Mouse (Mus musculus): ENCODE measurements around the gene Fars2. TPM values are rescaled to one million over a fixed set of nuclear protein-coding genes. Genes with fewer than 3 reads are reported as not detected.

Gene Fars2
- polyA plus RNA-seq, 1 experiment from 2014 or later: 35.8 TPM

- 1% methylated on average over 34 of the region's 34 CpGs for WGBS
- H3K4me1 ChIP-seq: peaks cover 37% of the 10 kb centered on the region
- H3K27me3 ChIP-seq (ENCODE audit: insufficient read depth, poor library complexity, severe bottlenecking): peaks cover 87% of the 10 kb centered on the region
- peak; percentile 82 for DNase-seq (ENCODE audit: low spot score)
- 0 out of 2 replicates have a peak overlapping the region, but pooled peaks have one; percentile 6 for H3K27ac ChIP-seq
- H3K36me3 ChIP-seq: no peaks in the 10 kb centered on the region
- H3K4me3 ChIP-seq: peak overlapping the region; percentile 60
- H3K9me3 ChIP-seq: no peaks in the 10 kb centered on the region
Observed at GRCm38 (mm10) chr13:36731016-36731930, 614.1 kb downstream of the Fars2 start.

GRCm38 (mm10) chr13:36731931-36732461, 614.8 kb downstream of the Fars2 start:
- DNase-seq (ENCODE audit: low spot score): no peak
- WGBS: under 1% methylated on average over 23 of the region's 23 CpGs
- Histone ChIP-seq H3K9me3 (no peaks in the 10 kb centered on the region), H3K36me3 (no peaks in the 10 kb centered on the region), H3K4me1 (peaks cover 35% of the 10 kb centered on the region), H3K27ac (peak overlapping the region; percentile 64; the same call in 1 of the 2 replicates), H3K4me3 (peak overlapping the region; percentile 60), H3K27me3 (ENCODE audit: insufficient read depth, poor library complexity, severe bottlenecking) (peaks cover 80% of the 10 kb centered on the region)

GRCm38 (mm10) chr13:36732891-36733490, 615.8 kb downstream of the Fars2 start:
- H3K36me3 ChIP-seq: no peaks in the 10 kb centered on the region
- no peak for DNase-seq (ENCODE audit: low spot score)
- H3K4me3 ChIP-seq: peak overlapping the region; percentile 65; the same call in 1 of the 2 replicates
- 5% methylated on average over 6 of the region's 6 CpGs for WGBS
- peaks cover 27% of the 10 kb centered on the region for H3K4me1 ChIP-seq
- H3K9me3 ChIP-seq: no peaks in the 10 kb centered on the region
- no peak overlapping the region for H3K27ac ChIP-seq
- peaks cover 70% of the 10 kb centered on the region for H3K27me3 ChIP-seq (ENCODE audit: insufficient read depth, poor library complexity, severe bottlenecking)

GRCm38 (mm10) chr13:36733566-36733965, 616.4 kb downstream of the Fars2 start:
- DNase-seq (ENCODE audit: low spot score): no peak
- H3K4me3 ChIP-seq: peak overlapping the region; percentile 65

GRCm38 (mm10) chr13:36733989-36734690, 616.9 kb downstream of the Fars2 start:
- H3K27me3 ChIP-seq (ENCODE audit: insufficient read depth, poor library complexity, severe bottlenecking): peaks cover 58% of the 10 kb centered on the region
- DNase-seq (ENCODE audit: low spot score): no peak
- H3K9me3 ChIP-seq: no peaks in the 10 kb centered on the region
- H3K36me3 ChIP-seq: no peaks in the 10 kb centered on the region
- WGBS: under 1% methylated on average over 26 of the region's 26 CpGs
- peak overlapping the region; percentile 65 for H3K4me3 ChIP-seq
- peaks cover 27% of the 10 kb centered on the region for H3K4me1 ChIP-seq
- H3K27ac ChIP-seq: no peak overlapping the region

More at GRCm38 (mm10) chr13:36733566-36733965, 616.4 kb downstream of the Fars2 start:
- WGBS: 1% methylated on average over 10 of the region's 10 CpGs
- Histone ChIP-seq H3K27ac (no peak overlapping the region), H3K4me1 (peaks cover 27% of the 10 kb centered on the region), H3K27me3 (ENCODE audit: insufficient read depth, poor library complexity, severe bottlenecking) (peaks cover 64% of the 10 kb centered on the region), H3K36me3 (no peaks in the 10 kb centered on the region), H3K9me3 (no peaks in the 10 kb centered on the region)

GRCm38 (mm10) chr13:36734731-36735571, 617.7 kb downstream of the Fars2 start, which contains the start of gene Nrn1:
TSS of gene Nrn1 (minus strand) at chr13:36735131.
- peak within 1 kb of the TSS; percentile 65 for H3K4me3 ChIP-seq
- H3K9me3 ChIP-seq: no peaks in the 10 kb centered on the region
- peaks cover 27% of the 10 kb centered on the region for H3K4me1 ChIP-seq
- peaks cover 50% of the 10 kb centered on the region for H3K27me3 ChIP-seq (ENCODE audit: insufficient read depth, poor library complexity, severe bottlenecking)
- H3K27ac ChIP-seq: peak within 1 kb of the TSS; percentile 69; the same call in 1 of the 2 replicates
- under 1% methylated on average over 50 of the region's 50 CpGs for WGBS
- no peaks in the 10 kb centered on the region for H3K36me3 ChIP-seq
- DNase-seq (ENCODE audit: low spot score): no peak

GRCm38 (mm10) chr13:36735901-36736618, 618.8 kb downstream of the Fars2 start:
- no peaks in the 10 kb centered on the region for H3K36me3 ChIP-seq
- WGBS: under 1% methylated on average over 38 of the region's 39 CpGs
- peaks cover 27% of the 10 kb centered on the region for H3K4me1 ChIP-seq
- H3K27me3 ChIP-seq (ENCODE audit: insufficient read depth, poor library complexity, severe bottlenecking): peaks cover 41% of the 10 kb centered on the region
- DNase-seq (ENCODE audit: low spot score): peak; percentile 95
- peak overlapping the region; percentile 65 for H3K4me3 ChIP-seq
- H3K27ac ChIP-seq: peak overlapping the region; percentile 74
- H3K9me3 ChIP-seq: no peaks in the 10 kb centered on the region

- 11% methylated on average over 9 of the region's 9 CpGs for WGBS
- H3K27ac ChIP-seq: peak overlapping the region; percentile 74
- H3K9me3 ChIP-seq: no peaks in the 10 kb centered on the region
- DNase-seq (ENCODE audit: low spot score): no peak
- peaks cover 35% of the 10 kb centered on the region for H3K27me3 ChIP-seq (ENCODE audit: insufficient read depth, poor library complexity, severe bottlenecking)
- no peaks in the 10 kb centered on the region for H3K36me3 ChIP-seq
- H3K4me1 ChIP-seq: peaks cover 23% of the 10 kb centered on the region
- H3K4me3 ChIP-seq: peak overlapping the region; percentile 65
Observed at GRCm38 (mm10) chr13:36736619-36736996, 619.4 kb downstream of the Fars2 start.

- Histone ChIP-seq H3K4me3 (no peak overlapping the region), H3K4me1 (no peaks in the 10 kb centered on the region), H3K9me3 (no peaks in the 10 kb centered on the region), H3K27ac (no peak overlapping the region), H3K27me3 (ENCODE audit: insufficient read depth, poor library complexity, severe bottlenecking) (no peaks in the 10 kb centered on the region), H3K36me3 (no peaks in the 10 kb centered on the region)
- no peak for DNase-seq (ENCODE audit: low spot score)
- 66% methylated on average over 2 of the region's 2 CpGs for WGBS
Observed at GRCm38 (mm10) chr13:36750056-36750455, 632.8 kb downstream of the Fars2 start.

- Histone ChIP-seq H3K36me3 (no peaks in the 10 kb centered on the region), H3K4me1 (no peaks in the 10 kb centered on the region), H3K27me3 (ENCODE audit: insufficient read depth, poor library complexity, severe bottlenecking) (no peaks in the 10 kb centered on the region), H3K27ac (no peak overlapping the region), H3K4me3 (no peak overlapping the region), H3K9me3 (no peaks in the 10 kb centered on the region)
- 71% methylated on average over 3 of the region's 3 CpGs for WGBS
- no peak for DNase-seq (ENCODE audit: low spot score)
Observed at GRCm38 (mm10) chr13:36751861-36752260, 634.6 kb downstream of the Fars2 start.

GRCm38 (mm10) chr13:36766801-36767200, 649.6 kb downstream of the Fars2 start:
- no peak for DNase-seq (ENCODE audit: low spot score)
- Histone ChIP-seq H3K9me3 (no peaks in the 10 kb centered on the region), H3K4me1 (no peaks in the 10 kb centered on the region), H3K27me3 (ENCODE audit: insufficient read depth, poor library complexity, severe bottlenecking) (no peaks in the 10 kb centered on the region), H3K4me3 (no peak overlapping the region), H3K36me3 (no peaks in the 10 kb centered on the region), H3K27ac (no peak overlapping the region)
- 64% methylated on average over 2 of the region's 2 CpGs for WGBS
